Mouse (Mus musculus) right cerebral cortex, adult 18-20 months (tissue): Measurements from ENCODE around the gene Plekha7.
A peak's percentile ranks its signal among the peaks of the same experiment; 100 is the strongest.

Experiments used
- DNase-seq: peaks from one replicate; pipeline ENCODE4 v3.0.0; 2022; ENCODE audit warnings: mixed read lengths

The Plekha7 gene

DNA sequence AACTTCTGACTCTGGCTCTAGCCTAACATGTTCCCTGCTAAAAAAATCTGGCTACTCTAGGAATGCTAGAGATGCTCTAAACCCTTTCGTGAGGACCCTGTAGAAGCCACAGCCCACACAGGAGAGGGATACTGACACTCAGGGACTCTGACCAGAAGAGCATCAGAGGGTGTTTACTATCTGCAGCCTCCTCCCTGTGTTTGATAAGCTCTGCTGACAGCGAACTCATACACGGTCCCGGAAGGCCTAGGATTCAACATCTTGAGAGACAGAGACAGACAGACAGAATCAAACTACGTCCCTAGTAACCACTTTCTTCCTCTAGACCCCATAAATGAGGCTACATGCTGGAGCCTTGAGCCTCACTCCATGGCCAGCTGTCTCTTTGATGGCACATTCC, 20.2 kb downstream of the Plekha7 start:
- no peak for DNase-seq

DNA sequence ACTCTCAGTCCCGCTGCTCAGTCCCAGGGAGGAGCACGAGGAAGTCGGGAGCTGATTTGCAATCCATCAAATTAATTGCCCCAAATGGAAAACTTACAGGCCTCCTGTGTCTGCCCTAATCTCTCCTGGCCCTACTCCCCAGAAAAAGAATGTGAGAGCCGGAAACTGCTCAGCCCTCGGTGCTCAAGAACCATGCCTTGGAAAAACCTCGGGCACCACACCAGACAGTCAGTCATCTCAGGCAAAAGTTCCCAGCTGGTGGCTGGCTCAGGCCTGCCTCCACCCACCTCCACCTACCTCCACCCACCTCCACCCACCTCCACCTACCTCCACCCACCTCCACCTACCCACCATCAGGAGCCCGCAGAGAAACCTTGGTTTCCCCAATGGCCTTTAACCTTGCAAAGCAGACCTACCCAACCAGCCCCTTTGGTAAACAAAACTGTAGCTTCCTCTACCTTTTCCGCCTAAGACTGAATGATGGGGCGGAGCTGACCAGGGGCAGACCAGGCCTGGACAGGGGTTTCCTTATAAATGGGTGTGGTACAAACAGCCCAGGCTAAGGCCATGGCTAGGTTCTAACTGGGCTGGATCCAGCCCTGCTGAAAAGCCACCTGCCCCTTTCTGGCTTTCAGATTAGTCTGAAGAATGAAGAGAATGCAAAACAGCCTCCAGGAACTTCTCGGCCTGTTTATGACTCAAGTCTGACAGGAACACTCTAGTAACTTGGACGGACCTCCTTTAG, 21.4 kb downstream of the Plekha7 start:
- no peak for DNase-seq

DNA sequence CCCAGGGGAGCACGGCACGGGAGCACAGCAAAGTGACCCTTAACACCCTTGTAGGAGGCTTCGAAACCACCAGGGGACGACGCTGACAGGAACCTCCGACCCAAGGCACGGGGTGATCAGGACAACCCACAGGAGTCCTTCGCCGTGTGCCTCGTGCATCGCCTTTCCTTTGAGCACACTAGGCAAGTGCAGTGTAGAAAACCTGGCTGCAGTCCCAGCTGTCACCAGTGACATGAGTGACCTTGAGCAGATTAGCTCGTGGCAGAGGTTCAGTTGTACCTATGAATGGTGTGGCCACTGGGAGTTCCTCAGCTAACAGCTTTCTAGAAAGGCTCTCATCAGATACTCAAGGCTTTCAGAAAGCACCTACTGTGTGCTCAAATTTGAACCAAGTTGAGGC, 22.0 kb downstream of the Plekha7 start:
- no peak for DNase-seq

DNA sequence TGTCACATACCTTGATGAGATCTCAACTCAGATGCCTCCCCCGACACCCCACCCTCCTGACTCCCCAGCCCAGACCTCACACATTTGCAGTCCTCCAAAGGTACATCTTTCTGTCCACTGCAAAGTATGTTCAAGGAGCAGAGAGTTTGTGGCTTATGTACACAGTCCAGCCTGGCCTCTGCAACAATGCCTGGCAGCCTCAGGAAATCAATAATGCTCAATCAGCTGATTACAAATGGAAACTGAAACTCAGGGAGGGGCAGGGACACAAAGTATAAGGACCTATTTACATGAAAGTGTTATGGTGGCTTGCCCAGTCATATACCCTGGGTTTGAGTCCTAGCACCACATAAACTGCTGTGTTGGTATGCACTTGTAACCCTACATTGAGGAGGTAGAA, 23.0 kb downstream of the Plekha7 start:
- no peak for DNase-seq

DNA sequence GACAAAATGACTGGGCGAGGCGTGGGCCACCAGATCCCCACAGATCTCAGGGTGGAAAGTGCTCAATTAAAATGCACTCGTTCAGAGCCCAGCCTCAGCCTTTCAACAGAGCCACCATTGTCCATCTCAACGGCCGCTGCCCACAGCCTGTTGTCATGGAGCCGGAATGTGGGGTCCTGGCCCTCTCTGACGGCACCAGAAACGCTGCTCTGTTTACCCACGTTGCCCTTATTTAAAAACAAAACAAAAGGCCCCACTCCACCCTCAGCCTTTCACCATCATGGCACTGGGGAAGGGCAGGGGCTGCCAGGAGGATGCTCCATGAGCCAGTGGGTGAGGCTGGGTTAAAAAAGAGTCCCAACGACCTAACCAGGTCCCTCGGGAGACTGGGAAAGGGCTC, 25.4 kb downstream of the Plekha7 start:
- peak; percentile 28 for DNase-seq

DNA sequence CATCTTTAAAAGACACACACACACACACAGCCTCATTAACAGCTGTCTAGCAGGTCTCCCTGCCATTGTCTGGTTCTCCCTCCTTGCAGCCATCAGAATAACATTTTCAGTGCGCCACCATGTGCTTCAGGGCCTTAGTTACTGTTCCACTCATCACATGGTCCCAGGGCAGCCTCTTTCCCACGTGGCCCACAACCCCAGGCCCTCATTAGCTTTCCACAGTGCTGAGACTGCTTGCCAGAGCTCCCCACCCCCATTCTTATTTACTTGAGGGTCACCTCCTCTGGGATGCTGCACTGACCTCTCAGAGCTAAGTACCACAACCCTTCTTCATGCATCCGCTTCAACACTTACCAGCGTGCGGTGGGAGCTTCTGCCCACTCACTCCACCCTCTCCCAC, 28.1 kb downstream of the Plekha7 start:
- DNase-seq: no peak

DNA sequence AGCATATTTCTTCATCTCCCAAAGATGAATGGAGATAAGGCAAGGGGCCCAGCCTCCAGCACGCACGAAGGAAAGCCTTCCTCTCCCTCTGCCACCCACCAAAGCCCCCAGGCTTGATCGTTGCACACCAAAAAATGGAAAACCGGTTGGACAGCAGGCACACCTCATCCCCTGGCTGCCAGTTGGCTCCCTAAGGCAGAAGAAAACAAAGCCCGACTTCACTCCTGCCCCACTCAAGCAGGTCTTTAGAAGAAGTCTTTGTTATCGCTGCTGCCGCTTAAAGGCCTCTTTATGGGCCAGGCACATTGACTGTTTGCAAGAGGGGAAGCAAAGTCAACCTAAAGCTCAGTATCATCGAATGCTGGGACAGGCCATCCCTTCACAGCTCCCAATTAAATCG, 29.9 kb downstream of the Plekha7 start:
- no peak for DNase-seq

DNA sequence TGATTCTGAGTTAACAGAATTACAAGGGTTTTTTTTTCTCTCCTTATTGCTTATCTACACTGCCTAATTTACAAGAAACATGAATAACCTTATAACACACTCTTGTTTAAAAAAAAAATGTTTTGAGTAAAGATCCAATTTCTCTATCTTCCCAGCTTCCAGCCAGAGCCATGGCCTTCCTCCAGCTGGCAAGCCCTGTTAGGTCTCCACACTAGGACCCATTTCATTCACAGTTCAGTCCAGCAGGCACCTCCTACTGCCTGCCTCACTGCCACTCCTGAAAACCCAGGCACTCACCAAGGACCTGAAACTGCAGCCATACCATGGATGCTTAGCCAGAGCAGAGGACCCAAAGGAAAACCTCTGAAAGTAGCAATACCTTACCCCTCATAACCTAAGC, 31.9 kb downstream of the Plekha7 start:
- DNase-seq: no peak

DNA sequence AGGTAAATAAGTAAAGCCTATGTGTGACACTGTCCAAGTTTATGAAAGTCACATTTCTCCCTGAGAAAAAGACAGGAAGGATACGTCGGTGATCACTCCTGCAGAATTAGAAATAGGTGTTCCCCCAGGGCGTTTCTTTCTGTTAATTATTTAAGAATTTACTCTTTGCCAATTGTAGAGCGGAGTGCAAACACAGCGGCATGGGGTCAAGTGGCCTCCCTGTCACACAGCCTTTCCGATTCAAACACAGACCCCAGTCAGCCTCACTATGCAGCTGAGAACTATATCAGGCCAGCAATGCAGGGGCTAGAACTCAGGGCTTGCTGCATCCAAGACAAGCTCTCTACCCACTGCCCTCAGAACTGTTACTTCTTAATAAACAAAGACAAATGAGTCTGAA, 35.1 kb downstream of the Plekha7 start:
- DNase-seq: no peak

DNA sequence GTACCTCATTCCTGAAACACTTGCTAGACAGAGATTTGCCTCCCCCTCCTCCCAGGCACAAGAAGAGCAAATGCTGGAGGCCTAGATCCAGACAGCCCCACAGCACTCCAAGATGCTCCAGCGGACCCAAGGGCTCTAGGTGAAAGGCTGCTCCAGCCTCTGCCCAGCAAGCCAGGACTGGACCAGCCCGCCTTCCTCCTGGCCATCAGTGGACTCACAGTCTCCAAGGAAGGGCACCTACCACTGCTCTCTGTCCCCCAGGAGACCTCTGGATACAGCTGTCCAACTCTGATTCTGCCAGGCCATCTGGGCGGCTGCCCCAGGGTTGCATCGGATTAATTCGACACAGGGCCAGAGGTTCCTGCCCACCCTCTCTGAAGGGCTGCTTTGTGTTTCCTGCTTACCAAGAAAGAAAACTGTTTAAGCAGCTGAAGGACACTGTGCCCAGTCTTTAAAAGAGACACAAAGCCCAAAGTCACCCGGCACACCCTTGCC, 38.6 kb downstream of the Plekha7 start:
- no peak for DNase-seq

DNA sequence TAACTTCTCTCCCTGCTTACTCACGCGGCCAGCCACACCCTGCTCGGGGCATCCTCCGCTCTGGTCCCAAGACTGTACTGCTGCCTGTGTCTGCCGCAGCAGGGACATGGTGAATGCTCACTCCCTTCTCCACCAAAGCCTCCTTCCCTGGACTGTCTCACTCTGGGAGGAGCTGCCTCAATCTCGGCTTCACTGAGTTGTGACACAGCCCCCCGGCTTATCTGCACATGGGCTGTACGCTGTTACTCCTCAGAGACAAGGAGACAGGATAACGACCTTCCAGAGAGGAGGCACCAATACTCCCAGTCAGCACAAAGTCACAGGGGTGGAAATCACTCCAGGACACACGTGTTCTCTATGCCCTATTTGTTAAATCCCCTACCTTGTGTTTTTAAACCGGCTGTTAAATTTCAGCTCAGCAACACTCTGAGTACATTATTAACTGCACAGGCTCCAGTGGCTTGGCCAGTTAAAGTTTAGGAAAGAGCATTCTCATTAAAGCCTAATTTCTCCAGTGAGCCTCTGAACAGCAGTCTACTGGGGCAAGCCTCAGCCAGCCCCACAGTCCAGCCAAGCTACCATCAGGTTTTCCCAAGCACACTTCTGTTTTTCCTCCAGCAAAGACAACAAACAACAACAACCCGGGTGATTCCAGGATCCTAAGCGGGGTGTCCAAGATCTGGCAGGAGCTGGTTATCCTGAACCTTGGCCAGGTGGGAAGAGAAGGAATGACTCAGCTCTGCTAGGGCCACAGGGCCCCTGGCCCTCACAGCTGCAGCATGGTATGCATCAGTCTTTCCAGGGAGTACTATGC, 39.9 kb downstream of the Plekha7 start:
- DNase-seq: no peak

DNA sequence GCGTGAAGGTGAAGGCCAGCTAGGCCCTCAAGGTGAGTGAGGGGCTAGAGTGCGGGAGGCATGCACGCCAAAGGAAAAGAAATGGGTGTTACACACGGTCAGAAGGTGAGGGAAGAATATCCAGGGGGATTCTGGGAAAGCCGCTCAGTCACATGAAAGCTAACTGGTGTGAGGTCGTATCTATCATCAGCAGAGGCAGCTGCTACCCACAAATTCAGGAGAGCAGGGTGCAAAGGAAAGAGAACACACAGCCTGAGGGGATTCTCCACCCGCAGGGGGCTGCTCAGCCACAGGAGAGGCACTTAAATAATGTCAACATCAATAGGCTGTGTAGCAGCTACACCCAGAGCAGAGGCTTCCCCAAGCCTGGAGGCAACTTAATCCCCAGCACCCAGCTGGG, 44.9 kb downstream of the Plekha7 start:
- DNase-seq: no peak

DNA sequence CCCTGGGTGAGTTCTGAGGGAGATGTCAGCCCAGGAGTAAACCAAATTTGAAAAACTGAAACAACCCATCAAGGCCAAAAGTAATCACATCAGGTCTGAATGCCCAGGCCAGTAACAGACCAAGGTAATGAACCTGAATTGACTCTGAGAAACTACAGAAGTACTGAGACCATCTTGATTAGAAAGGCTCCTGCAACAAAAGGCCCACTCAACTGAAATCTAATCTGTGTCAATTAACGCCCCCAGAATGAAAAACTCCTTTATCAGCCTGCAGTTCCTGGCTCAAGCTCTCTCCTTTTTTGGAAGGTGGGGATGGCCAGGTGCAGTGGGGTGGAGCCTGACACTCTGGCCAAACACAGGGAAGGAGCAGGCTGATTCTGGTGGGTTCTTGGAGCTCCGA, 45.7 kb downstream of the Plekha7 start:
- DNase-seq: no peak

DNA sequence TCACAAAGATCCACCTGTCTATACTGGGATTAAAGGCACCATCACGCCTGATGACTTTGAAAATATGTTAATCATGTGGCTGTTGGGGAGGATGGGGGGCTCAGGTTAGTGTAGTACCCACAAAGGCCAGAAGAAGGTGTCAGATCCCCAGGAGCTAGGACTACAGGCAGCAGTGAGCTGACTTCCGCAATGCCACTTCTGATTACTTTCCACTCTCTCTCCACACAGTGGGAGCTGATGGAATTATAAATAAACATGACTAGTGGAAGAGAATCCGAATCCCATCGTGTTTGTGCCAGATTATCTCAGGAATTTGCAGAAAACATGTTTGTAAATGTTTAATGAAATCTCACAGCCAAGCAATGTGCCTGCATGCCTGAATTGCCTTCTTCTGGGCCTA, 46.1 kb downstream of the Plekha7 start:
- DNase-seq: no peak

DNA sequence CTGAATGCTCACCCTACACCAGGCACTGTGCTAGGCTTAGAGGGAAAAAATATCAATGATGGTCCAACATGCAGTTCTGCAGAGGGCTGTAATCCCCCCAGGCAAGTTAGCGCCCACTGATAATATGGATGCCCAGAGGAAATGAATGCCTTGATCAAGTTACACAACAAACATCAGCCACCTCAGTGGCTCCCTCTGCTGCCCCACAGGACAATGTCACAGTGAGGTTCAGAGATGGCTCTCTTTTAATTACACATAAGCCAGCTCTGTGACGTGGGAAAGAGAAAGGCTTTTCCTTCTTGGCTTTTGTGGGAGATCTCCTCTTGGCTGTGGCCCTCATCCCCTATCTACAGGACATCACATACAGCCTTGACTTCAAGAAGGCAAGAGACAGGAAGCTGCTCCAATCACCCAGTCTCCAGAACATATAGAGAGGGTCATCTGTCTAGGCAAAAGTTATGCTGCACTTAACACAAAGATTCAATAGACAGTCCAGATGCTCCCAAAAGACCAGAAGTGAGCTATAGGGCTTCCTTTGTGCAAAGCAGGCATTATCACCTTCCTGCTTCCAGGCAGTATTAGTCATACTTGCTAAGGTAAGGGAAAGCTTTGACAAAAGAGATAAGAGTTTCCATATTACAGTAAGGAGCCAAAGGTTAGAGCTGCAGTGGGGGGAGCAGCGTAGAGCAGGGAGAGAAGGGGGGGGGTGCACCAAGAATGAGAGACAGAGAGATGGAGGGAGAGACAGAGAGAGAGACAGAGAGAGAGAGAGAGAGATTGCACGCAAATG, 47.2 kb downstream of the Plekha7 start:
- DNase-seq: no peak

DNA sequence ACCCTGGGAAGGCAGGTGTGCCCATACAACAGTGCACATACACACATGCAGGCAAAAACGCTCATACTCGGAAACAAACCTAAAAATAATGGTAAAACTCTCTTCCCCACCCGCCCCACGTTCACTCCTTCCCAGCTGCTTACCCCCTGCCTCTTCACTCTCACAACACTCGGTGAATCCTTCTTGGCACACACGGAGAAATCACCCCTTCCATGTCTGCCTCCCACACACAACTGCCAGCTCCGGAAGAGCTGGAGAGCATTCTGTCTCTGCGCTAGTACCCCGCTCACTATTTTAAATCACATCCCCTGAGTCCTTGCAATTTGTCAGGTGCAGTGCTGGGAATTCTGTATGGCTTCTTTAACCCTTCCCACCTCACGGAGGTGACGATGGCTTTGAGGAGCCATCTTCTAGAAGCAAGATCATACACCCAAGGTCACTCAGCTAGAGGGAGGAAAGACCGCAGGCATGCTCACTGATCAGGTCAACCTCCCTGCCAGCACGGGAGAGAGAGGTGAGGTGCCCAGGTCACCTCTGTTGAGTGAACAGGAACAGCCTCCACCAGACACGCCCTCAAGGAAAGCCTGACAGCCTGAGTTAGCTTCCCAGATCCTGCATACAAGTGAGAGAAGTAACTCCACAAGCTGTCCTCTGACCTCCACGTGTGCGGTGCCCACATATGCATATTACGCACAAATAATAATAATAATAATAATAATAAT, 49.6 kb downstream of the Plekha7 start:
- peak; percentile 85 for DNase-seq

DNA sequence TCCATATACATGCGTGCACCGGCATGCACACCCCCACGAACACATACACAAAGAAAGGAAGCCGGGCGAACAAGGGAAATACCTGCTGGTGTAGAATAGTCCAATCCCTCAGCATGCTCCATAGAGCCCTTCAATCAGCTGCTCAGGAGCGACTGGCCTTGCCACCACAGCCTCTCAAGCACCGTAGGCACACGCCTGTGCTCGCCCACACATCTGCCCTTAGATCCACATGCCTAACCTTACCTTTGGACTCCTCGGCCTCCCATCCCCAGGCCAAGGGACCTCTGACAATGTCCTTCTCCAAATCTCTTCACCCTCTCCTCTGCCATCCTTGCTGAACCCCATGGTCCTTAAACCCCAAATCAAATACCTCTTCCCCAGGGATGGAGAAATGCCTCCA, 50.2 kb downstream of the Plekha7 start:
- DNase-seq: no peak

DNA sequence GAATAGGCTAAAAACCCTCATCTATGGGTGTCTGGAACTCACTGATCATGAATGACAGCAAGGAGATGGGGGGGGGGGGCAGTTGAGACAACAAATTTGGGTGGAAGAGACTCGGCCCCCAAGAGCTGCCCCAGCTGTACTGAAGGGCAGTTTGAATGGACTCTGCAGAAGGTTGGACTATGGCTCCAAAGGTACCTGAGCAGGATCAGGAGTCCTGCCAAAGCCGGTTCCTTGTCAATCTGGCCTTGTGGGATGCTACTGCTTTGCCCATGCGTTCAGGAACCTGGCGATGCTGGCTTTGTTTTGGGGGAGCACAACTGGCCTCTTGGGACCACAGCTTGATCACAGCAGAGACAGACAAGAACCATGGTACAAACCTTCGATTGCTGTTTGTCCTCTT, 52.5 kb downstream of the Plekha7 start:
- DNase-seq: no peak

DNA sequence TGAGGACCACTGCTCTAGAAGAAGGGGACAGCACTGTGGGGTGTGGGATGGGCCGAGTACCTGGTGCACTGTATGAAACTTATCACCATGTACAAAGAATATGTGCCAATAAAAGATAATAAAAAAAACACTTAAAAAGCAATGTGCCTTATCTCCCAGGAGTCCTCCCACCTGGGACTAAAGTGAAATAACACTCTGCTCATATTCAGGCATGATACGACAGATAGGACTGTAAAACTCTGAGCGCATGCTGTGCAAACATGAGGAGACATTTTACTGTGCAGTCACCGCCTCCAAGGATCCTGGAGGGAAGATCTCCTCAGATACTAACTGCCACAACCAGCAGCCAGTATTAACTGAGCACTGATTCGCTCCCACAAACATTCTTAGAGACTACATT, 53.5 kb downstream of the Plekha7 start:
- no peak for DNase-seq

DNA sequence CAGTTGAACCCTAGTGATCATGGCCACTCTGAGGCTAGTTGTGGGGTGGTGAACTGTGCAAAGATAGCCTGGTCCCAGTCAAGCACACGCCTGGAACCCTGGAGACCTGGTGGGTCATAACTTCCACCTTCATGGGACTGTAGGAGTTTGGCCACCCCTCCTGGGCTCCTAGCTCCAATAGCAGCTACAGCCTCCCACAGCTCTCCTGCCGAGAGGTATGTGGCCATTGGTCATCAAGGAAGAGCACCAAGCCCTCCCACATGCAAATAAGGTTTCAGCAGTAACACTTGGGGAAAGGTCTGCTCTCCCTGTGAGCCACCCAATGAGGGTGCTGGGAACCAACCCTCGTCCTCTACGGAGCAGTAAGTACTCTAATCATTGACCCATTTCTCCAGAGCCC, 55.7 kb downstream of the Plekha7 start:
- DNase-seq: no peak

DNA sequence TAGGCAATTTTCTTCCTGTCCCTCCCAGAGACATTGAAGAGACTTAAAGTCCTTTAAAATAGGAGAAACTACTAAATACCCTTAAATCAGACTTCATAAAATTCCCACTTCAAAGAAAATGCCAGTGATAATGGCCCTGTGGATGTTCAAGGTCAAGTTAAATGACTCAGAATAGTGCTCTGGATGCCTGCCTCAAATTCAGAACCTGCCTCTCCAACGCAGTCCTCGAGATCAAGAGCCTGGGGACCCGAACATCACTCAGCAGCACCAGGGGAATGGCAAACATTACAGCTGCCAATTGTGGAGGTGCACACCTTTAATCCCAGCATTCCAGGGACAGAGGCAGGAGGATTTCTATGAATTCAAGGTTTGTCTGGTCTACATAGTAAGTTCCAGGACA, 56.7 kb downstream of the Plekha7 start:
- DNase-seq: no peak

DNA sequence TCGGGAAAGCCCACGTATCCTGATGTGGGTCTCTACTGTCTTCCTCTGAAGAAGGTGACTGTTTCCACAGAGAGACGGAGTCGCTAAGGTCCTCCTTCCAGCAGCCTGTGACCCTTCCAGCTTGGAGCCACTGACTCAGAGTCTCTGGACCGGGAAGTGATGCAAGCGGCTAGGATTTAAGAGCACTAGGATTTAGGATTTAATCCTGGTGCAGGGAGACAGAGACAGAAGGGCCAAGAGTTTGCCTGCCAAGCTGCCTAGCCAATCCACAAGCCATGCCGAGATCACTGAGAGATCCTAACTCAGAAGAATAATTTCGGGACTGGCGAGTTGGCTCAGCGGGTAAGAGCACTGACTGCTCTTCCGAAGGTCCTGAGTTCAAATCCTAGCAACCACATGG, 59.6 kb downstream of the Plekha7 start:
- no peak for DNase-seq

DNA sequence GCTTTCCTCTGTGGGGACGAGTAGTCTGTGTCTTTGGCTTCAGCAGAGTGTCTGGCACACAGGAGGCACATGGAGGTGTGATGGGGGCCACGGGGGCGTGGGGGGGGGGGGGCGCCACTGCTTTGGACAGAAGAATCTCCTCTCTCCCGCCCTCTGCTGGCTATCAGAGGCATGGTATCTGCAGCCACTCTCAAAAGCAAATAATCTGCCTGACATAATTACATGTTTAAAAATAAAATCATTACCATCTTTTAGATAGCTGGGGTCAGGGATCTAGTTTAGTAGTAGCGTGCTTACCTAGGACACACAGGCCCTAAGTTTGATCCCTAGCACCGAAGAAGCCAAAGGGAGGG, 60.8 kb downstream of the Plekha7 start:
- no peak for DNase-seq
